Mouse (Mus musculus): ENCODE data around the gene Mlxipl.
A peak's percentile ranks its signal among the peaks of the same experiment; 100 is the strongest.
"Not testable (repeated sequence)": the region's sequence is repeated elsewhere in the genome, so short reads cannot be mapped to it uniquely, and the experiment has no call there.

Gene Mlxipl

GRCm38 (mm10) chr5:135089653-135090052, at the start of gene Mlxipl:
TSS of gene Mlxipl (plus strand) at chr5:135089890.
- no peak for DNase-seq

DNA sequence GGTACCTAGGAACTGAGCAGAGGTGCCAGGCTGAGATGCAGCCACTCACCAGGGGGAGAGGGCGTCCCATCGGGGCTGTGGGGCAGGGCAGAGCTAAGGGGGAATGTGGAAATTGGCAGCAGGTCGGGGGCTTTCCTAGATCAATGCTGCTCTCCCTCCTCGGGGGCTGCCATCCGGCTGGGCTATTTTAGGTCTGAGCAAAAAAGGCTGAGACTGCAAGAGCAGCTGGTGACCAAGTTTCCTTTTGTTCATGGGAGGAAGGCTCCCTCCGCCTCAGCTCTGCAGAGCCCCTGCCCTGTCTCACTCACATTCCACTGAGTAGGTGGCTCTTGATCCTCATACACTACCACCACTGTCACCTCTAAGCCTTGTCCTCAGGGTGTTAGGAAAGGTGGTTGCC, 49.6 kb upstream of the Mlxipl start:
- DNase-seq, result no peak

DNA sequence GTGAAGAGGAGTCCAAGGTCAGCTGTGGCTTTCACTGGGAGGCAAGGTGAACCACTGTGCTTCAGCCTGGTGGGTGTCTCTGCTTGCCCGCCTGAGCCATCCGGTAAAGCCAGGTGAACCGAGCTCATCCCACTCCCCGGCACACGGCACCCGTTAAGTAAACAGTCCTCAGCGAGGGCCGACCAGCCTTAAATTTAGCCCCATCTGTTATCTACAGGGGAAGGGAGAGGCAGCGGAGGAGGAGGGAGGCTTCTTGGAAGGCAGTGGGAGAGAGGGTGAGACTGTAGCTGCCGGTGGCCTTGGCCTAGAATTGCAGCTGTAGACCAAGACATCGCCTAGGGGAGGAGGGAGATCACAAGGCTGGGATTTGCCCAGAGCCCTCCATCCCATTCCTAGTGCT, 48.9 kb upstream of the Mlxipl start:
- no peak for DNase-seq

DNA sequence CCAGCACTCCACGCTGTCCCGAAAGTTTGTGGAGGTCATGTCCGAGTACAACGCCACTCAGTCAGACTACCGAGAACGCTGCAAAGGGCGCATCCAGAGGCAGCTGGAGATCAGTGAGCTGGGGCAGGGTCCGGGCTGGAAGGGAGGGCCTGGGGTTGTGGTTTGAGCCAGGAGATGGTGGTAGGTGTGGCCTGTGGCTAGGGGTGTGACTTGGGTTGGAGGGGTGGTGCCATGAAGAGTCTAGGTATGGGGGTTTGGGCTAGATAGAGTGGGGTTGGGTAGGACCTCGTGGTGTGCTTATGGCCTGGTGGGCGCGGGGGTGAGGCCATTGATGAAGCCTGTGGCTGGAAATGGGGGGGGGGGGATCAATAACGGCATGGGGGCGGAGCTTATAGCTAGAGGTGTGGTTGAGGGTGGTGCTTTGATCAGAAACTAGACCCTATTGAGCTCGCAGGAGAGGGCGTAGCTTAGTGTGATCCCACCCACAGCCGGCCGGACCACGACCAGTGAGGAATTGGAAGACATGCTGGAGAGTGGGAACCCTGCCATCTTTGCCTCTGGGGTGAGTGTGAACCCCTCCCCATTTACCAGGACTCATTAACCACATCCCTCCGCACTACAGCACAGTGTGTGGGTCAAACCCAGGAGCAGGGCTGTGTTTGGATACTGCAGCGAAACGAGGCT, 47.4 kb upstream of the Mlxipl start:
- no peak for DNase-seq

DNA sequence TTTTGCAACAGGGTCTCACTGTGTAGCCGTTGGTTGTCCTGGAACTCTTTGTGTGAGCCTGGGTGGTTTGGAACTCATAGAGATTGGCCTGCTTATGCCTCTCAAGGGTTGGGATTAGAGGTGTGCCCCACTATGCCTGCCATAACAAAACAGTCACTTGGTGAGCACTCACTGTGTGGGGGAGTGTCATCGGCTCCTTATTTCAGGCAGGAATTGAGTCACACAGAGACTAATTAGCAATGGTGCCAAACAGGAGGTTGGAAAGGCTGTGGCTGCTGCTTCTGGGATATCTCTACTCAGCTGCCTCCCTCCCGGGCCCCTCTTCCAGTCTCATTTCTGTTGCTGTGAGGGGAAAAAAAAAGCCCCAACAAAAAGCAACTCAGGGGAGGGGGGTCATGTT, 45.1 kb upstream of the Mlxipl start:
- DNase-seq, result no peak

GRCm38 (mm10) chr5:135048539-135048938, 41.2 kb upstream of the Mlxipl start:
- no peak for DNase-seq

DNA sequence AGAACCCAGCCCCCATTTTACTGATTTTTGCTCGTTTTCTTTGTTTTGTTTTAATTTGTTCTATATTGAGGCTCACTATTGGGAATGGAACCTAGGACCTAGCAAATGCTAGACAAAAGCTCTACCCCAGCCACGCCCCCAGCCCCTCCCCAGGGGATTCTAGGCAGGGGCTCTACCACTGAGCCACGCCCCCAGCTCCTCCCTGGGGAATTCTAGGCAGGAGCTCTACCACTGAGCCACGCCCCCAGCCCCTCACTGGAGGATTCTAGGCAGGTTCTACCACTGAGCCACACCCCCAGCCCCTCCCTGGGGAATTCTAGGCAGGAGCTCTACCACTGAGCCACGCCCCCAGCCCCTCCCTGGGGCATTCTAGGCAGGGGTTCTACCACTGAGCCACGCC, 40.4 kb upstream of the Mlxipl start:
- DNase-seq, result not testable (repeated sequence)

GRCm38 (mm10) chr5:135053356-135053755, 36.3 kb upstream of the Mlxipl start:
- no peak for DNase-seq

GRCm38 (mm10) chr5:135063629-135064381, 25.9 kb upstream of the Mlxipl start, which contains the start of gene Dnajc30:
TSS of gene Dnajc30 (plus strand) at chr5:135064202.
- peak; percentile 99 for DNase-seq

- DNase-seq, result no peak
Observed at GRCm38 (mm10) chr5:135064382-135064766, 25.3 kb upstream of the Mlxipl start.

GRCm38 (mm10) chr5:135064909-135065446, 24.7 kb upstream of the Mlxipl start, which contains the start of gene Bud23:
TSS of gene Bud23 (minus strand) at chr5:135064959.
- DNase-seq, result not testable (repeated sequence)

DNA sequence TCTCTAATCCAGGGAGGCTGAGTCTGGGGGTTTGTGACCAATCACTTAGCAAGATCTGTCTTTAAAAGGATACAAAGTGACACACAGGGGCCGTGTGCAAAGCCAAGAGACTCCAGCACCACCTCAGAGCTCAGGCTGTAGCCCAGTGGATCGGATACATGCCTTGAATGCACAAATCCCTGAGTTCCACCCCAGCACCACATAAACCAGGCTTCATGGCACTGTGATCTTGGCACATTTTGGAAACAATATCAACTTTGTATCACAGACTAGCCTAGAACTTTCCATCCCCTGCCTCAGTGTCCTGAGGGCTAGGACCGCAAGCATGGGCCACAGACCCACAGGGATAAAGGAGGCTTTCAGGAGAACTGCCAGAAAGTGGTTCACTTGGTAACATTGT, 23.7 kb upstream of the Mlxipl start:
- DNase-seq, result no peak

DNA sequence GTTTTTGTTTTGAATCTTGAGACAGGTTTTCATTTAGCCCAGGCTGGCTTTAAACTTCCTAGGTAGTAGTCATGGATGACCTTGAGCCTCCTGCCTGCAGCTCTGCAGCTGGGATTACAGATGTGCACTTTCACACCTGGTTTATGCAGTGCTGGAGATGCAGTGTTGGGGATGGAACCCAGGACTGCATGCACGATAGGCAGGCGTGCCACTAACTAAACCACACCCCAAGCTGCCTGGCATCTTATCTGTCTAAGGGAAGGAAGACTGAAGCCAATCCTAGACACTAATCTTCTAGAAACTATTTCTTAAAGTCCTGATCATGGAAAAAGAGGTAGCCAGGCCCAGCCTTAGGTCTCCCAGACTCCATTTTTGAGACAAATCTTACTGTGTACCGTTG, 19.2 kb upstream of the Mlxipl start:
- DNase-seq, result no peak

DNA sequence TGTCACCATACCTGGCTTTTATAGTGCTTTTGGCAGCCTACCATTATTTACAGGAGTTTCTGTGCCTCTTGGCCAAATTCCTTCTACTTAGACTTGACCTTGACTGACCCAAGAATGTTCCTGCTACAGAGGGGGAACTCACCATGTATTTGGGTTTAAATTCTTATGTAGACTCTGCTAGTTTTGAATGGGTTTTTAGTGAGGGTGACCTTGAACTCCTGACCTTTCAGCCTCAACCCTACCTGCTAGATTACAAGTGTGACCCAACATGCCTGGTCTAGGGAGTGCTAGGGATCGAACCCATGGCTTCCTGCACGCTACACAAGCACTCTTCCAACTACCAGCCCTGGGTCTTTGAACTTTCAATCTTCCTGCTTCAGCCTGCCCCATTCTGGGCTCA, 17.6 kb upstream of the Mlxipl start:
- no peak for DNase-seq

DNA sequence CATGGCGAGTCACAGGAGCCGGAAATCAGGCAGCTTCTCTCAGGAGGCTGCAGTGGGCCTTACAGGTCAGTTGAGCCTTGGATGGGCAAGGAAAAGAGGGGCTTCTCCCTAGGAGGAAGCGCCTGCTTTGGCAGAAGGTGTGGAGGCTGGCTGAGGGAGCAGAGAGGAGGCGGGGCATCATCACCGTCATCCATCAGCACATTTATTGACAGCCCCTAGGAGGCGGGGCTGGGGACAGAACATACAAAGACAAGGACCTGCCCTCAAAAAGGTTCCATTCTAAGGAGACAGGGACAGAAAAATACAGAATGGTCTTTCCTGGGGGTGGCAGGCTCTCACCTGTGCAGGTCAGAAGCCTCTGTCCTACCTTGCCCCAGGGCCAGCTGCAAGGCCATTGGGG, 17.0 kb upstream of the Mlxipl start:
- no peak for DNase-seq

DNA sequence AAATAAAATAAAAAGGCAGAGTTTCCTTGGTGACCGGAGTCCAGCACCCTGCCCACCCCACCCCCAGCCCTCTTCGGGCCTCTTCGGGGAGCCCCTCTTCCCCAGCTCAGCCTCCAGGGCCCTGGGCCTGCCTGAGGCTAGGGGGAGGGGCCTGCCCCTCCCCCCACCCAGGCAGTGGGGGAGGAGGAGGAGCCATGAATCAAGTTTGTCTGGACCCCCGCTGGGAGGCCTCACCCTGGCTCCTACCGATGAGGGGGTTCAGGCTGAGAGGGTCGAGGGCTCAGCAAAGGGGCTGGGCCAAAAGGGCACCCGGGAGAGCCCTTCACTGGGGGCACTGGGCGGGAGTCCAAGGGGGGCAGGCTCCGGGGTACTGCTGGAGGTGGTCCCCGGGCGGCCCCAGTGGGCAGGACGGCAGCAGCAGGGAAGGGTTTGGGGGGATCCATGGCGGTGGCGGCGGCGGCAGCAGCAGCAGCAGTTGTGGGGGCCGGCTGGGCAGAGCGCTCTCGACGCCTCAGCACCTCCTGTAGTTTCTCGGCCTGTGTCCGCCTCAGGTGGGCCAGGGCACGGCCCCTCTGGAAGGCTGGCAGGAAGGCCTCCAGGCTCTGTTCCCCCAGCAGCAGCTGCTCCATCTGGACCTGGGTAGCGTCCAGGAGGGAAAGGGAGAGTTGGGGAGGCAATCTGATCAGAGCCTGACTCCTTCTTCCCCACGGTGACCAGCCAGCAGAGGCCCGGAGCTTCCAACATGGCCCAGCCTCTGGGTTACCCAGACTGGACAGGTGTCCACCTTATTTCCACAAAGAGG, 16.1 kb upstream of the Mlxipl start:
- peak in 1 of 2 experiments; percentile 44 for DNase-seq

DNA sequence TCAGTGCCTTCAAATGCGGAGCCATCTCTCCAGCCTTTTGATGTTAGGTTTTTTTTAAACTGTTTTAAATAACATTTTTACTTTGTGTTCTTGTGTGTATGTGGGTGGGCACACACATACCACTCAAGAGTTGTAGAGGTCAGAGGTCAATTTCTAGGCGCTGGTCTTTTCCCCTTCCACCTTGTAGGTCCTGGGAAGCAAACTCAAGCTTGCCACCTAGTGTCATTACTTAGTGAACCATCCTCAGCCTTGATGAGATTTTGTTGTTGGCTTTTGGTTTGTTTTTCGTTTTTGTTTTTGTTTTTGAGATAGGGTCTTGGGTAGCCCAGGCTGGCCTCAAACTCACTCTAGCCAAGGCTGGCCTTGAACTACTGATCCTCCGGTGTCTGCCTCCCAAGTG, 14.0 kb upstream of the Mlxipl start:
- no peak for DNase-seq

- DNase-seq, result no peak
Observed at GRCm38 (mm10) chr5:135076368-135076767, 13.3 kb upstream of the Mlxipl start.

- DNase-seq, result peak; percentile 69 to 72
Observed at GRCm38 (mm10) chr5:135076931-135077505, 12.7 kb upstream of the Mlxipl start.

GRCm38 (mm10) chr5:135077564-135078481, 11.9 kb upstream of the Mlxipl start, which contains the start of gene Vps37d:
TSS of gene Vps37d (minus strand) at chr5:135078266.
- peak; percentile 99 for DNase-seq

- DNase-seq, result peak in 1 of 2 experiments; percentile 80
Observed at GRCm38 (mm10) chr5:135078482-135078810, 11.2 kb upstream of the Mlxipl start.

- no peak for DNase-seq
Observed at GRCm38 (mm10) chr5:135079578-135079977, 10.1 kb upstream of the Mlxipl start.
